Mouse (Mus musculus): ENCODE results near the gene Dmrt3.

DNA sequence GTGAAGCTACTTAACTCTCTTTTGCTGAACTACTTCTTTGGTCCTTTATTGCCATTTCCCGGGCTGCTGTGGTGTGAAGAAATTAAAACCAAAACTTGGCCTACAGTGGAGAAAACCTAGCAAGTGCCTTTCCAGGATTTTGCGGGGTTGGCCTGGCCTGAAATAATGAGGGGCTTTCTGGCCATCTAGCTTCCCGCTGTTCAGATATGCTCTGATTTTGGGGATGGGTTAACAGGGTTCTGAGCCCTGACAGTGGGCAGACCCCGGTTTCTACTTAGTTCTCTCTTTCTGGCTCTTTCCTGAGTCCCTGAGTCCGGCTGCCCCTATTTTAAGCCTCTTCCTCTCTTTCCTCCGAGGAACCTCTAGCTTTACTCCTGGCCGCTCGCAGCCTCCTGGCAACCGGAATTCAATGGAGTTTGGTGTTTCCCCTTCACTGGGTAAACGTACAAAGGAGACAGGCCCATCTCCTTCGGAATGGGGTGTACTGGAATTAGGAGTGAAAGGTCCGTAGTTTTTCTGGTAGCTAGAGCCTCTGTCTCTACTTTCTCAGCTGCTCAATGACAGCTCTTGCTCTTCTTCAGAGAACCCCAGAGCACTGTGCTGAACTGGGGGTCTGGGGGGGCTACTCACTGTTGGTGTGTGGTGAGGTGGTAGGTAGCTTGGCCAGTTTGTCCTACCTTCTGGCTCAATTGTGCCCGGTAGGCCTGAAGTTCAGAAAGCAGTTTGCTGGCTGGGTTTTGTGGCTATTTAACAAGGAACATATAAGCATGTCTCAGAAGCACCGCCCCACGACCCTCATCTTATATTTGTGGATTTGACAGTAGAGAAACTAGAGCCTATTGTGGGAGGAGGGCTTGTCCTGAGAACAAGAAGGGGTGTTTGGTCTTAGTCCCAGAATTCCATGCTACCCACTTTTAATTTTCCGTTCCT is 2.0 kb downstream of the Dmrt3 start:
- TF ChIP-seq POLR2A (IDR thresholded peaks at IDR 0.05; ENCODE audit: control insufficient read depth in 1 of 2, insufficient read depth in 1 of 2, low read depth in 1 of 2, low read length in 2 of 2, poor library complexity in 1 of 2) (no peak), CTCF (IDR thresholded peaks at IDR 0.05 in 2 of 3, conservative IDR thresholded peaks at IDR 0.05 in 1 of 3; ENCODE audit: control insufficient read depth in 1 of 3, insufficient read depth in 1 of 3, low read depth in 2 of 3, low read length in 3 of 3, poor library complexity in 1 of 3, severe bottlenecking in 1 of 3) (no peak), MAFK (IDR thresholded peaks at IDR 0.05; ENCODE audit: borderline replicate concordance, low read depth, low read length) (no peak), GABPA (IDR thresholded peaks at IDR 0.05; ENCODE audit: low read depth, low read length) (no peak), TAL1 (IDR thresholded peaks at IDR 0.05; ENCODE audit: low read length) (no peak), ZC3H11A (IDR thresholded peaks at IDR 0.05; ENCODE audit: low read depth, low read length) (no peak)
